Mouse (Mus musculus): ENCODE results near the gene Shc2. TPM values are rescaled to one million over a fixed set of nuclear protein-coding genes. Genes with fewer than 3 reads are reported as not detected.
A peak's percentile ranks its signal among the peaks of the same experiment; 100 is the strongest.

The Shc2 gene
- polyA plus RNA-seq, 1 experiment from 2014 or later = 2.1 TPM

GRCm38 (mm10) chr10:79613578-79614304 lies 24.0 kb downstream of the Shc2 start, which contains the start of gene C2cd4c:
C2cd4c (minus strand) TSS chr10:79614025.
- H3K27me3 ChIP-seq (replicated peaks; ENCODE audit: control insufficient read depth, insufficient read depth, low read length) = peaks cover 41% of the 10 kb centered on the region
- no peak within 1 kb of the TSS for H3K27ac ChIP-seq (ENCODE audit: low read depth, low read length)

GRCm38 (mm10) chr10:79612192-79613135 lies 25.3 kb downstream of the Shc2 start:
- H3K9me3 ChIP-seq (ENCODE audit: control insufficient read depth, low read length) = no peaks in the 10 kb centered on the region
- no peak overlapping the region for H3K27ac ChIP-seq (ENCODE audit: low read depth, low read length)
- ATAC-seq (replicated peaks; ENCODE audit: low FRiP score) (no peak), DNase-seq (ENCODE audit: low spot score) (peak; percentile 41)
- 14% methylated on average over 51 of the region's 51 CpGs for WGBS
- H3K36me3 ChIP-seq (ENCODE audit: control insufficient read depth, insufficient read depth, low read length) = no peaks in the 10 kb centered on the region
- H3K27me3 ChIP-seq (replicated peaks; ENCODE audit: control insufficient read depth, insufficient read depth, low read length) = peaks cover 41% of the 10 kb centered on the region
- peaks cover 11% of the 10 kb centered on the region; the same call in 1 of the 2 replicates for H3K4me1 ChIP-seq (replicated peaks; ENCODE audit: control insufficient read depth, insufficient read depth, low read length)
- peak overlapping the region; percentile 43 for H3K4me2 ChIP-seq
- H3K9ac ChIP-seq (ENCODE audit: low read depth, low read length) = no peak overlapping the region
- H3K4me3 ChIP-seq (ENCODE audit: low read depth, low read length) = no peak overlapping the region; the same call in 1 of the 2 replicates

More at GRCm38 (mm10) chr10:79613578-79614304, 24.0 kb downstream of the Shc2 start, which contains the start of gene C2cd4c:
- DNase-seq (ENCODE audit: low spot score) (peak; percentile 71), ATAC-seq (replicated peaks; ENCODE audit: low FRiP score) (peak; percentile 80)
- H3K4me2 ChIP-seq = peak within 1 kb of the TSS; percentile 94
- WGBS = 2% methylated on average over 60 of the region's 60 CpGs
- H3K9ac ChIP-seq (ENCODE audit: low read depth, low read length) = peak within 1 kb of the TSS; percentile 48; the same call in 1 of the 2 replicates
- no peaks in the 10 kb centered on the region for H3K36me3 ChIP-seq (ENCODE audit: control insufficient read depth, insufficient read depth, low read length)
- peaks cover 11% of the 10 kb centered on the region; the same call in 1 of the 2 replicates for H3K4me1 ChIP-seq (replicated peaks; ENCODE audit: control insufficient read depth, insufficient read depth, low read length)
- H3K4me3 ChIP-seq (ENCODE audit: low read depth, low read length) = peak within 1 kb of the TSS; percentile 57
- H3K9me3 ChIP-seq (ENCODE audit: control insufficient read depth, low read length) = no peaks in the 10 kb centered on the region

GRCm38 (mm10) chr10:79611296-79611695 lies 26.4 kb downstream of the Shc2 start:
- no peak for ATAC-seq (replicated peaks; ENCODE audit: low FRiP score)
- Histone ChIP-seq H3K4me2 (no peak overlapping the region), H3K27me3 (replicated peaks; ENCODE audit: control insufficient read depth, insufficient read depth, low read length) (peaks cover 41% of the 10 kb centered on the region), H3K9me3 (ENCODE audit: control insufficient read depth, low read length) (no peaks in the 10 kb centered on the region), H3K36me3 (ENCODE audit: control insufficient read depth, insufficient read depth, low read length) (no peaks in the 10 kb centered on the region), H3K9ac (ENCODE audit: low read depth, low read length) (no peak overlapping the region), H3K4me1 (replicated peaks; ENCODE audit: control insufficient read depth, insufficient read depth, low read length) (peaks cover 11% of the 10 kb centered on the region; the same call in 1 of the 2 replicates), H3K27ac (ENCODE audit: low read depth, low read length) (no peak overlapping the region), H3K4me3 (ENCODE audit: low read depth, low read length) (no peak overlapping the region)
- DNase-seq (ENCODE audit: low spot score) = no peak
- WGBS = 37% methylated on average over 5 of the region's 5 CpGs

- WGBS = 66% methylated on average over 3 of the region's 3 CpGs
- peaks cover 41% of the 10 kb centered on the region for H3K27me3 ChIP-seq (replicated peaks; ENCODE audit: control insufficient read depth, insufficient read depth, low read length)
- no peak overlapping the region for H3K27ac ChIP-seq (ENCODE audit: low read depth, low read length)
- DNase-seq (ENCODE audit: low spot score) (no peak), ATAC-seq (replicated peaks; ENCODE audit: low FRiP score) (no peak)
- peaks cover 11% of the 10 kb centered on the region; the same call in 1 of the 2 replicates for H3K4me1 ChIP-seq (replicated peaks; ENCODE audit: control insufficient read depth, insufficient read depth, low read length)
- H3K4me2 ChIP-seq = no peak overlapping the region
- H3K36me3 ChIP-seq (ENCODE audit: control insufficient read depth, insufficient read depth, low read length) = no peaks in the 10 kb centered on the region
- no peak overlapping the region for H3K4me3 ChIP-seq (ENCODE audit: low read depth, low read length)
- H3K9me3 ChIP-seq (ENCODE audit: control insufficient read depth, low read length) = no peaks in the 10 kb centered on the region
- no peak overlapping the region for H3K9ac ChIP-seq (ENCODE audit: low read depth, low read length)
These were observed 28.4 kb downstream of the Shc2 start for GRCm38 (mm10) chr10:79609276-79609675.

GRCm38 (mm10) chr10:79607892-79608291 lies 29.8 kb downstream of the Shc2 start:
- no peaks in the 10 kb centered on the region for H3K9me3 ChIP-seq (ENCODE audit: control insufficient read depth, low read length)
- peaks cover 29% of the 10 kb centered on the region for H3K27me3 ChIP-seq (replicated peaks; ENCODE audit: control insufficient read depth, insufficient read depth, low read length)
- ATAC-seq (replicated peaks; ENCODE audit: low FRiP score) (no peak), DNase-seq (ENCODE audit: low spot score) (no peak)
- no peak overlapping the region for H3K4me3 ChIP-seq (ENCODE audit: low read depth, low read length)
- WGBS = 31% methylated on average over 2 of the region's 2 CpGs
- no peaks in the 10 kb centered on the region for H3K36me3 ChIP-seq (ENCODE audit: control insufficient read depth, insufficient read depth, low read length)
- H3K4me1 ChIP-seq (replicated peaks; ENCODE audit: control insufficient read depth, insufficient read depth, low read length) = peaks cover 7% of the 10 kb centered on the region; the same call in 1 of the 2 replicates
- no peak overlapping the region for H3K27ac ChIP-seq (ENCODE audit: low read depth, low read length)
- H3K9ac ChIP-seq (ENCODE audit: low read depth, low read length) = no peak overlapping the region
- no peak overlapping the region for H3K4me2 ChIP-seq

- no peak overlapping the region for H3K27ac ChIP-seq (ENCODE audit: low read depth, low read length)
- 63% methylated on average over 4 of the region's 4 CpGs for WGBS
- DNase-seq (ENCODE audit: low spot score) = no peak
- H3K27me3 ChIP-seq (replicated peaks; ENCODE audit: control insufficient read depth, insufficient read depth, low read length) = peaks cover 16% of the 10 kb centered on the region
- no peak overlapping the region for H3K4me3 ChIP-seq (ENCODE audit: low read depth, low read length)
- no peak overlapping the region for H3K4me2 ChIP-seq
- no peaks in the 10 kb centered on the region; the same call in 1 of the 2 replicates for H3K4me1 ChIP-seq (replicated peaks; ENCODE audit: control insufficient read depth, insufficient read depth, low read length)
- no peaks in the 10 kb centered on the region for H3K36me3 ChIP-seq (ENCODE audit: control insufficient read depth, insufficient read depth, low read length)
- H3K9ac ChIP-seq (ENCODE audit: low read depth, low read length) = no peak overlapping the region
- no peaks in the 10 kb centered on the region for H3K9me3 ChIP-seq (ENCODE audit: control insufficient read depth, low read length)
- ATAC-seq (replicated peaks; ENCODE audit: low FRiP score) = no peak
These were observed 31.2 kb downstream of the Shc2 start for GRCm38 (mm10) chr10:79606537-79606936.

GRCm38 (mm10) chr10:79597936-79598230 lies 39.8 kb downstream of the Shc2 start:
- H3K27me3 ChIP-seq (replicated peaks; ENCODE audit: control insufficient read depth, insufficient read depth, low read length) = peaks cover 14% of the 10 kb centered on the region; the same call in 1 of the 2 replicates
- DNase-seq (ENCODE audit: low spot score) = no peak
- no peaks in the 10 kb centered on the region for H3K4me1 ChIP-seq (replicated peaks; ENCODE audit: control insufficient read depth, insufficient read depth, low read length)
- H3K9ac ChIP-seq (ENCODE audit: low read depth, low read length) = no peak overlapping the region
- no peak overlapping the region for H3K27ac ChIP-seq (ENCODE audit: low read depth, low read length)
- 69% methylated on average over 4 of the region's 4 CpGs for WGBS
- H3K4me2 ChIP-seq = no peak overlapping the region
- no peaks in the 10 kb centered on the region for H3K36me3 ChIP-seq (ENCODE audit: control insufficient read depth, insufficient read depth, low read length)
- no peak for ATAC-seq (replicated peaks; ENCODE audit: low FRiP score)
- H3K4me3 ChIP-seq (ENCODE audit: low read depth, low read length) = no peak overlapping the region
- H3K9me3 ChIP-seq (ENCODE audit: control insufficient read depth, low read length) = no peaks in the 10 kb centered on the region

- 31% methylated on average over 13 of the region's 13 CpGs for WGBS
- no peak overlapping the region for H3K9ac ChIP-seq (ENCODE audit: low read depth, low read length)
- H3K36me3 ChIP-seq (ENCODE audit: control insufficient read depth, insufficient read depth, low read length) = no peaks in the 10 kb centered on the region
- no peak overlapping the region for H3K4me2 ChIP-seq
- H3K4me1 ChIP-seq (replicated peaks; ENCODE audit: control insufficient read depth, insufficient read depth, low read length) = no peaks in the 10 kb centered on the region
- H3K27ac ChIP-seq (ENCODE audit: low read depth, low read length) = no peak overlapping the region
- H3K9me3 ChIP-seq (ENCODE audit: control insufficient read depth, low read length) = no peaks in the 10 kb centered on the region
- ATAC-seq (replicated peaks; ENCODE audit: low FRiP score) (no peak), DNase-seq (ENCODE audit: low spot score) (no peak)
- H3K4me3 ChIP-seq (ENCODE audit: low read depth, low read length) = no peak overlapping the region
- peaks cover 14% of the 10 kb centered on the region; the same call in 1 of the 2 replicates for H3K27me3 ChIP-seq (replicated peaks; ENCODE audit: control insufficient read depth, insufficient read depth, low read length)
These were observed 40.4 kb downstream of the Shc2 start for GRCm38 (mm10) chr10:79597051-79597935.
